Mouse (Mus musculus): ENCODE measurements around the gene Tmub2. TPM values are rescaled to one million over a fixed set of nuclear protein-coding genes. Genes with fewer than 3 reads are reported as not detected.

Gene Tmub2
- total RNA-seq, 2 experiments from 2014 or later = 55.2 to 60.4 TPM

DNA sequence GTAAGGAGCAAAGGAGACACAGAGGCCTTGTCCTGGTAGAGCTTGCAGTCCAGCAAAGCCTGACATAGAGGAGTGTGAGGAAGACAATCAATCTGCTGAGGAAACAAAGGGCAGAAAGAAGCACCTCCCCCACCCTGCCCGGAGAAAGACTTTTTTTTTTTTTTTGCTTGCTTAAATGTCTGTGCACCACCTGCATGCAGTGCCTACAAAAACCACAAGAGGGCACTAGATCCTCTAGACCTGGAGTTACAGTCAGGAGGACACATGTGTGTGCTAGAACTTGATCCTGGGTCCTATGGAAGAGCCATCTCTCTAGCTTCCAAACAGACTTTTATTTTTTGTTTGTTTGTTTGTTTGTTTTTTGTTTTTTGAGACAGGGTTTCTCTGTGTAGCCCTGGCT is 15.1 kb downstream of the Tmub2 start:
- peak; percentile 61 to 68 for DNase-seq (ENCODE audit: low spot score in 2 of 2)

DNA sequence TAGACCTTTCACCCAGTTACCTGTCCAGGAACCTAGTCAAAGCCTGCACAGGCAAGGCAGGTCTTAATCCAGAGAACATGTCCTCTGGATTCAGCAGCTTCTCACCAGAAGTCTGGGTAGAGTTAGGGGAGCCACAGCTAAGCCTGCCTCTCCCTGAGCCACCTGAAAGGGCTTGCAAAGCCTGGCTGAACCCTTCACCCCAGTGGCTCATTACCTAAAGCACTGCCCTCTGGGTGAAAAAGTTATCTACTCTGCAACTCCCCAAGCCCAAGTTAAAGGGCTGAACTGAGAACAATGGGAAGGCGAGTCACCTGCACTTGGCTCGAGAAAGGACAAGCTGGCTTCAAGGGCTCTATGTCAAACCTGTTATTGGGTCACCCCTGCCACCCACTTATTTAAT is 19.4 kb downstream of the Tmub2 start:
- DNase-seq (ENCODE audit: low spot score in 2 of 2) = no peak

- DNase-seq (ENCODE audit: low spot score in 2 of 2) = no peak
Observed at GRCm38 (mm10) chr11:102305359-102305758, 20.6 kb downstream of the Tmub2 start.

DNA sequence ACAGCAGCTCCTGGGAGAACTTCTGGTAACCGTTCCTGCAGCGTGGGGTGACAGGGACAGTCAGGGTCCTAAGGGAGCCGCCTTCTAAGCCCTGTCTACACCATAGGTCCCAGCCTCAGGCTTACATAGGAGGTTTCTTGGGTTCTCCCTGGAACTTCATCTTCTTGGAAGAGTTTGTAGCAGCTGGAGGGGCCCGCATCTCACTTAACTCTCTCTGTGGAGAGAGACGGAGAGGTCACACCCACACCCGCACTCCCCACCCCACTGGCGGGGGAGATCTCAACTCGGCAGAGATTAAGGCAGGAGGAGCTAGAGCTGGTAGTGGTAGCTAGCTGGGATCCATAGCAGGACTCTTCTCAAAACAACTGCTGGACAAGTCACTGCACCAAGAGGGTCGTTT is 23.4 kb downstream of the Tmub2 start:
- no peak for DNase-seq (ENCODE audit: low spot score in 2 of 2)

DNA sequence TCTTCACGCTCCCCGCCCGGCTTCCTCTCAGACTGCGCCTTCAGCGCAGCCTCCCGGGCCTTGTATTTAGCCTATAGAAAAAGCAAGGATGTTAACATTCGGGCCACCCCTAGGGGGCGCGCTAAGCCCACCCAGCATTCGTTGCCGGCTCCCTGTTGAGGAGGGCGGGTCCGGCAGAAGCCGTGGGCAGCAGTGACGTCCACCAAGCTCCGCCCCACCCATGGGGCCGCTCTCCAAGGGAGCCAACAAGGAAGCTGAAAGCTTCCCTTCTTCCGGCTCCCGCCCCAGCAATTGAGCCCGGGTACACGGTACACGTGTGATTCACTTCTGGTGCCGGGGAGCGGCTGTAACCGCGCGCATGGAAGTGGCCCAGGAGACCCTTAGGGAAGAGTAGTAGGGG is 24.2 kb downstream of the Tmub2 start:
- DNase-seq (ENCODE audit: low spot score in 2 of 2) = peak; percentile 98 to 99

DNA sequence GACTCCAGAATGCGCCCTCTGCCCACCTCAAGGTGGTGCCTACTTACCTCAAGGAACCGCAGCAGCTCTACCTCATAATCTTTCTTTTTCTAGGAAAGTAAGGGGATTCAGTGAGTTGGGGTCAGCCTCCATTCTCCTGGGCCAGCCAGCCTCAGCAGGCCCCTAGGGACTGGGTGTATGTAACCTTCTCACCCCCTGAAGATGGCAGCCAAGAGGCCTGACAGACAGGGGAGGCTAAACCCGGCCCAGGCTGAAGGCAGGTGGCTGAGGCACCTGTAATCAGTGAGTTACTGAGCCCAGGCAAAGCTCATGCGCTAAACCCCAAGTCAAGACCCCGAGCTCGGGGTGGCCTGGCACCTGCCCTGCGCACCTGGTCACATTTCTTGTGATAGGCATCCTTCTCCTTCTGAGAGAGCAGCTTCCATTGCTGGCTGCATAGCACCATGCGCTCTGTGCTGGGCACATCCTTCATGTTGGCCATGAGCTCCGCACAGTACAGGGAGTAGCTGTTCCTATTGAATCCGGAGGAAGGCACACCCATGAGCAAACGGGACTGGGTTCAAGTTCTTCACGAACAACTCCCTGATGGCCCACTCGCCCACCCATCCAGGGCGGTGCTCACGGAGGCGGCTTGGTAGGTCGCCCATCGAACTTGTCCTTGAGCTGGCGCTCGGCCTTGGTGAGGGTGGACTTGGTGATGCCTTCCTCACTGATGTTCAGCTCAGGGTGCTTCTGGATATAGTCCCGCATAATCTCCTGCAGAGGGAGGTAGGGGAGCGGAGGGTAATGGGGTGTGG is 25.3 kb downstream of the Tmub2 start:
- DNase-seq (ENCODE audit: low spot score in 2 of 2) = no peak

DNA sequence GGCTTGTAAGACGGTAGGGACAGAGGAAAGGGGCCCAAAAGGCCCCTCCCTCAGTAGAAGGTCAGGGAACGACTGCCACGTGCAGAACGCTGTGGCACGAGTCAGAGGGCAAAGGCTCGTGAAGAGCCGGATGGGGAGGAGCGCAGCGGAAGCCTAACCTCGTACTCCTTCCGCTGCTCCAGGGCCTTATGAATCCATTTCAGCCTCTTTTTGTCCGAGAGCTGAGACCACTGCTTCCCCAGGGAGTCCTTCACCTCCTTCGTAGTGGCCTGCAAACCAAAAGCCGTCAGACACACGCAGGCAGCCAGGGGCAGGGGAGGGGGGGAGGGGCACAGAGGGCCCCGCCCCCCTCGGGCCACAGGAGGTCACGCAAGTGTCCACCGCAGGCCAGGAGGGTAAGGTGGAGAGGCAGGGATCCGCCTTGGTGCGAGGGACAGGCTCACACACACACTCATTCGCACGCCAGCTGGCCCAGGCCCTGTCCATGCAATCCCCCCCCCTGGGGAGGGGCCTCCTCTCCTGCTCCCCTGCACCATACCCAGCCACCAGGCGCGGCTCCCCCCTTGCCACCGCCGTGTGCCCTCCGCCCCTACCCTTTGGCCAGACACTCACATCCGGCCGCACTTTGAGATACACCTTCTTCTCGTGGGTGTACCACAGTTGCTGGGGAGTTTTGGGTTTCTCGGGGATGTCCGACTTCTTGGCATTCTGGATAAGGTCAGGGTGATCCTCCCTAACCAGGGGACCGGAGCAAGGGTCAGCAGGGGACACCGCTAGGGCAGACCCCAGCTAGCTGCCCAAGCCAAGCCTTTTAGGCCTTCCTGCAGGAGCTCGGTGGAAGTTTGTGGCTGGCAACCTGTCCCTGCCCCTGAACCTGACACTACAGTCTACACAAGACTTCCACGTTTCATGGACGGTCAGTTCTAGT is 26.3 kb downstream of the Tmub2 start:
- DNase-seq (ENCODE audit: low spot score in 2 of 2) = no peak

- DNase-seq (ENCODE audit: low spot score in 2 of 2) = no peak
Observed at GRCm38 (mm10) chr11:102311966-102312365, 27.2 kb downstream of the Tmub2 start.

GRCm38 (mm10) chr11:102312586-102312985 is 27.9 kb downstream of the Tmub2 start:
- DNase-seq (ENCODE audit: low spot score in 2 of 2) = no peak

DNA sequence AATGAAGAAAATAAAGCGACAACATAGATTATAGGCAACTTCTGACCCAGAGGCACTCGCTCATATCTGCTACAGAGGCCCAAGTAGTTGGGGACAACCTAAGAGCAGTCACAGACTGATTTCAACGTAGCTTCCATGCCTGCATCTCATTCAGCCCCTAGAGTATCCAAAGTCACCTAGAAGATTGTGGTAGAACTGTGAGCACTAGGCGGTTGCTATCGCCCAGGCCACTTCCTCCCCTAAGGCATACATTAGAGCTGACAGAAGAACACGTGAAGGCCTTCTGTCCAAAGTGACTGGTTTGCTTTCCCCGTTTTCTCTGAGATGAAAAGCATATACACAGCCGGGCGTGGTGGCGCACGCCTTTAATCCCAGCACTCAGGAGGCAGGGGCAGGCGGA is 29.6 kb downstream of the Tmub2 start:
- DNase-seq (ENCODE audit: low spot score in 2 of 2) = no peak

DNA sequence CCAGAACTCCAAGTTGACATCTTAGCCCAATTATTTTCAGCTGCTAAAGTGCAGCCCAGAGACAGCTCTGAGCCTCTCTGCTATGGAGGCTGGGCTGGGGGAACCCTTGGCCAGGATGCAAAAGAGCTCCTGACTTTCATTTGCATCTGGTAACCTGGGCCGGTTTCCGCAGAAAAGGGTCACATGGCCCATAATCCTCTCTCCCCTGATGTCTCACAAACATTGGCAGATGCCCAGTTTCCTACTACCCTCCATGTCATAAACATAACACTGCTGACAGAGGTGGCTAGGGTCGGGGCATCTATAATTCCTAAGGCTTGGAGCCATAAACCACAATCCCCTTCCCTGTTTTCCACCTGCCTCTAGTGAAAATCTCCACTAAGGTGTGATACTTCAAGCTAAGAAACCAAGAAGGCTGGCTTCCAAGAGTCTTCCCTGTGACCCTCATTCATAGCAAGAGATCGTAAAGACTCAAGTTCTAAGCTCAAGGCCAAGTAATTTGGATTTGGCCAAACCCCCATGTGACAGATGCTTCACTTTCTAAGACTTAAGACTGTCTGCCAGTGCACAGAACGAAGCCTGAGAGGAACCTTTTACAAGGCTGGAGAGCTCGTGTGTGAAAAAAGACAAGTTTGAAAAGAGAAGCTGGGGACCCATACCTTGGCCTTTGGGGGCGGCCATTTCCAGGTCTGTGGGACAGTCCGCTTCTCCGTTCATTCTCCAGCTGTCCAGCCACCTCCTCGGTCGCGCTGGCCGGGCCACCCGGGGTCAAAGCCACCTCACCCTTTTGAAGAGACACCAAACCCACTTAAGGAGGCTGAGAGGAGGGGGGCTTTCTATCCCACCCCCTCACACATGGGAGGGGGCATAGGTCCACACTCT is 31.2 kb downstream of the Tmub2 start:
- DNase-seq (ENCODE audit: low spot score in 2 of 2) = no peak

DNA sequence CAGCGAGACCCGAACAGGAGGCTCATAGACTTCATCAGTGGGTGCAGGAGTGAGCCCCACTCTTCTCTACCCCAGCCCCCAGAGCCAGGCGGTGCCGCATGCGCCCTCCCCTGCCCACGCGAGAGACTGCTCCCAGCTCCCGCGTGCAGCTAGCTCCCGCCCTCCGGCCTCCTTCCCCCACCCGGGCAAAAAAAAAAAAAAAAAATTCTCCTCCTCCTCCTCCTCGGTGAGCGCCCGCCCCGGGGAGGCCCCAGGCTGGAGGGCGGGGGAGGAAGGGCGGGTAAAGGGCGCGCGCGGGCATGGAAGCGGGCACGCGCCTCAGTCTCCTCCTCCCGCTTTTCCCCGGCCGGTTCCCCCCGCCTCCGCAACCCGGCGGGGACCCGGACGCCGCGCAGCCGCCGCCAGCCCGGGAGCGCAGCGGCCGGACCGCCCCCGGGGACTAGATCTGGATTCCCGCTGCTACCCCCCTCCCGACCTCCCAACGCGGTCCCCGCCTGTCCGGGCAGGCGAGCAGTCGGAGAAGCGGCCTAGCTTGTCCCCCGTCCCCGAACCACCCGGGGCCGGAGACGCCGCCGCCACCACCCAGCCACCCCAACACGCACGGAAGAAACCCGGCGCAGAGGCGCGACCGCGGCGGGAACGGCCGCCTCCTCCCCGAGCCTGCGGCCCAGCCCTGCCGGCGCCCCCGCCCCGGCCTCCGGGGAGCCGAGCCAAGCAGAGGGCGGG is 32.0 kb downstream of the Tmub2 start:
- DNase-seq (ENCODE audit: low spot score in 2 of 2) = peak; percentile 85 to 90

DNA sequence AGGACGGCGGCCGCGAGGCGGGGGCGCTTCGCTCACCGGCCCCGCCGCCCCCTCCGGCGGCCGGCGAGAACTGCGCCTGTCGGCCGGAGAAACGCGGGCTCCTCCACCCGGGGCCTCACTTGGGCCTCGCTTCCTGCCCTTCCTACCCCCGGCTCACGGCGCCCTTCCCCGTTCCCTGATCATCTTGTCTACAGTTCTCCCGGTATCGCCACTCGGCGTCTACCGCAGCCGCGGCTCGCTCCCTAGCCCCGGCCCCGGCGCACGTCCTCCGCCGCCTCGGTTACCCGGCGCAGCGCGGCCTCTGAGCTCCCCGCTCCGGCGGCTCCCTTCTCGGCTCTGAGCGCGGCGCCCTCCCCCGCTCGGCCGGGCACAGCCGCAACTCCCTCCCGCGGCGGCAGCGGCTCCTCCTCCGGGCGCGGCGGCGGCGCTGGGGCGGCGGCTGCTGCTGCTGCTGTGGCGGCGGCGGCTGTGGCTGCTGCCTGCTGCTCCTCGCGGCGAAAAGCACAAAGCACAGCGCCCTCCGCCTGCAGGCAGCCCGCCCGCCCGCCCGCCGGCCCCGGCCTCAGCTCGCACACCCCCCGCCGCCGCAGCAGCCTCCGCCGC is 32.7 kb downstream of the Tmub2 start:
- DNase-seq (ENCODE audit: low spot score in 2 of 2) = peak in 1 of 2 experiments; percentile 73

DNA sequence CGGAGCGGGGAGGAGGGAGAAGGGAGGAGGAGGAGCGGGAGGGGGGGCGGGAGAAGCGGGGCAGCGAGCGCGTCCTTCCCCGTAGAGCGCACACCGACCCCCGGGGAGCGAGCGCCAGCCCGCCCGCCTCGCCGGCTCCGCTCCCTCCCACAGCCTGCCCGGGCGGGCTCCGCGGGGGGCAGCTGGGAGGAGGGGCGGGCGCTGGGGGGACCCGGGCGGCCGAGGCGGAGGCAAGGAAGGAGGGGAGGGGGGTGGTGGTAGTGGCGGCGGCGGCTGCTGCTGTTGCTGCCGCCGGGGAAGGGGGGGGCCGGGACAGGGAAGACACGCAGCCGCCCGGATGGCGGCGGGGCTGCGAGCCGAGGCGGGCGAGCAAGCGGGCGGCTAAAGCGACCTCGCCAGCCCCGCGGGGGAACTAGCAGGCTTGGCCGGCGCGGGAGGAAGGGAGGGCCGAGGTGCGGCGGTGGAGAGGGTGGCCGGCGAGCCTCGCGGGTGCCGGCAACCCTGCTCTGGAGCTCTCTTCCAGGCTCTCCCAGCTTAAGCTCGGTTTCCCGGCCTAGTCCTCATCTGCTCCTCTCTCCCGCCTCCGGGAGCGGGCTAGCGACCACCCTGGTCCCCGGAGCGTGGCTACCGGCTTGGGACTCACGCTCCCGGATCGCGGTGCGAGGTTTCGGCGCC is 33.3 kb downstream of the Tmub2 start:
- peak; percentile 68 to 78 for DNase-seq (ENCODE audit: low spot score in 2 of 2)

DNA sequence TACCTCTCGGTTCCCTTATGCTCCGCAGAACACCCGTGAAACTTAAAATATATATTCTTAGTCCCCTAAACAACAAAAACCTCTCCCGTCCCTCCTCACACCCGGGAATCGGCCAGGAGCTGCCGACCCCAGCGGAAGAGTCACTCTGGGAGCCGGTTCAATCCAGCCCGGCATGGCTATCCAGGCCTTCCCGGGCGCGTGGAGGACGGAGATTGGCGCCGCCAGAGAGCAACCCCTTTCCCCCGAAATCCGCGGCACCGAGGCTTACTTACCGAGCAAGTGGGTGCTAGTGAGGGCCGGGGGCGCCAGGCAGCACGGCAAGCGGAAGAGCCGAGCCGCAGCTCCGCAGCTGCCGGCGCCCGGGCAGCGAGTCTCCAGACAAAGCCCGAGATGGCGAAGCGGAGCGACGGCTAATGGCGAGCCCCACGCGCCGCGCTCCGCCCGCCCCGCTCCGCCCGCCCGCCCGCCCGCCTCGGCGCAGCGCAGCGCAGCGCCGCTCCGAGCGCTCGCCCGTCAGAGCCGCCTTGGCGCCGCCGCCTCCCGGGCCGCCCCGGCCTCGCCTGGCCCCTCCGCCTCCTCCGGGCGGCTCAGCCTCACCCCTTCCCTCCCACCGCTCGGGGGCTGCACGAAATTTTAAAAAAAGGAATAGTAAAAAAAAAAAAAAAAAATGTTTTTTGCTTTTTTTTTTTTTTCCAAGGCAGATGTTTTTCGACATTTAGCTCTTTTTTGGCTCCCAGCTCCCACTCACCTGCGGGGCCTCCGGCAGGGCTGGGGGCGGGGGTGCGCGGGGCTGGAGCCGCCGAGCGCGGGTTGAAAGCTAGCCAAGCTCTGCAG is 34.1 kb downstream of the Tmub2 start:
- peak; percentile 64 to 68 for DNase-seq (ENCODE audit: low spot score in 2 of 2)

DNA sequence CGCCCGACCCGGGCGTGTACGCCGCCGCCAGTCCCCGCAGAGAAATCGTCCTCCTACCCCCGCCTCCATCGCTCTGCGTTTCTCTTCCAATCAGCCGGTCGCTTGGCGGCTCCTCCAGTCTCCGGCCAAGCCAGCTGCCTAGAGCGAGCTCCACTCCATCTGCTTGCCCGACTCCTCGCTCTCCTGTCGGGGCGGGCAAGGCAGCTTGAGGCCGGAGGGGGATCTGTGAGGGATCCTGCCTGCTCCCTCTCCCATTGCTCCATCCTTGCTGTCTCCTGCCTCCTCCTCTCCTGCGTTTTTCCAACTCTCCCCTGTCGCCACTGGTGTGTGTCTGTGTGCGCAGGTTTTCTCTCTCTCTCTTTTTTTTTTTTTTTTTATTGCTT is 34.7 kb downstream of the Tmub2 start, which contains the start of gene Ubtf:
Ubtf (minus strand) TSS at position 333 of the 383 bp plus-strand sequence.
- DNase-seq (ENCODE audit: low spot score in 2 of 2) = peak; percentile 83 to 84

- DNase-seq (ENCODE audit: low spot score in 2 of 2) = peak; percentile 83 to 89
Observed at GRCm38 (mm10) chr11:102319941-102320685, 35.4 kb downstream of the Tmub2 start.

DNA sequence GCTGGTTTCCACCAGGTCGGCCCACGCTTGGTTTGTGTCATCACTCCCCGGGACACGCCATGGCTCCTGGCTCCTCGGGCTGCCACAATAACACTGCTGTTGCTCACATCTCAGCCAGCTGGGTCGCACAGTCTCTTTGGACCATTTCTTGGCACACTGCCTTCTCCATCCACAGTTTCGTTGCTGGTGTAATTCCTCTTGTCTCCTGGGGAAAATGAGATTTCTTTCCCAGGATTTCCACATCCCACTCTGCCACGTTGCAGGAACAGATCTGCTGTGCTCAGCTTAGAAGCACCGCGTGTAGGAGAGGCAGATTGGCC is 35.9 kb downstream of the Tmub2 start:
- DNase-seq (ENCODE audit: low spot score in 2 of 2) = peak; percentile 80 to 81

Measured in layer of hippocampus, postnatal 10 days (tissue).